Mouse (Mus musculus): ENCODE results near the gene Ldlrad3. TPM values are rescaled to one million over a fixed set of nuclear protein-coding genes. Genes with fewer than 3 reads are reported as not detected.

Ldlrad3 gene
- polyA plus RNA-seq, 1 experiment from 2014 or later, result 68.2 TPM

DNA sequence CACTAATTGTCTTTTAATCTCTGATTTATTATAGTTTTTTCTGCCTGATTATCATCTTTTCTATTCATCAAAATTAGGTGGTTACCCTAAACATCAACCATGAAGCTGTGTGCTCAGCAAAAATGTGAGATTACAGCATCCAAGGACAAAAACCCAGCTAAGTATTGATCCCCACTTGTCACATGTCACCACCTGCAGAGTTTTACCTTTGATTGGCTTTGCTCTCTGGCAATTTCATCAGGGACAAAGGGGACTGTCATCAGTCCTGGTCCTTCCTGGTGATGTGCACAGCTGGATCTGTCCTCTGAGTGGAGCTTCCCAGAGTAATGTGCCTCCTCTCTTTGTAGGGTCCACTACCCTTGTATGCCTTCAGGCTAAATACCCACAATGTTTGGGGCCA is 17.3 kb upstream of the Ldlrad3 start:
- H3K9me3 ChIP-seq, result no peaks in the 10 kb centered on the region
- no peak for ATAC-seq (ENCODE audit: insufficient number of reproducible peaks, insufficient read depth, low FRiP score, low TSS enrichment, low read depth)

GRCm38 (mm10) chr2:102202211-102202770 is 16.1 kb upstream of the Ldlrad3 start:
- Histone ChIP-seq H3K36me3 (no peaks in the 10 kb centered on the region), H3K4me2 (no peak overlapping the region), H3K9me3 (no peaks in the 10 kb centered on the region), H3K27ac (no peak overlapping the region), H3K27me3 (no peaks in the 10 kb centered on the region; the same call in 1 of the 2 replicates), H3K4me1 (replicated peaks) (peaks cover 29% of the 10 kb centered on the region), H3K9ac (replicated peaks) (no peak overlapping the region), H3K4me3 (replicated peaks) (no peak overlapping the region)
- ATAC-seq (ENCODE audit: insufficient number of reproducible peaks, insufficient read depth, low FRiP score, low TSS enrichment, low read depth), result no peak
- 78% methylated on average over 2 of the region's 2 CpGs for WGBS

More for the DNA sequence above, 17.3 kb upstream of the Ldlrad3 start:
- Histone ChIP-seq H3K4me1 (replicated peaks) (peaks cover 26% of the 10 kb centered on the region), H3K27me3 (no peaks in the 10 kb centered on the region; the same call in 1 of the 2 replicates), H3K36me3 (no peaks in the 10 kb centered on the region), H3K27ac (no peak overlapping the region), H3K4me2 (no peak overlapping the region), H3K9ac (replicated peaks) (no peak overlapping the region), H3K4me3 (replicated peaks) (no peak overlapping the region)

- no peak overlapping the region for H3K4me3 ChIP-seq (replicated peaks)
- no peak overlapping the region for H3K9ac ChIP-seq (replicated peaks)
- H3K4me1 ChIP-seq (replicated peaks), result peaks cover 32% of the 10 kb centered on the region
- no peak overlapping the region for H3K27ac ChIP-seq
- 79% methylated on average over 11 of the region's 14 CpGs for WGBS
- no peaks in the 10 kb centered on the region for H3K36me3 ChIP-seq
- H3K27me3 ChIP-seq, result no peaks in the 10 kb centered on the region; the same call in 1 of the 2 replicates
- no peak overlapping the region for H3K4me2 ChIP-seq
- no peaks in the 10 kb centered on the region for H3K9me3 ChIP-seq
- no peak for ATAC-seq (ENCODE audit: insufficient number of reproducible peaks, insufficient read depth, low FRiP score, low TSS enrichment, low read depth)
These were observed 15.2 kb upstream of the Ldlrad3 start for GRCm38 (mm10) chr2:102201198-102201948.

DNA sequence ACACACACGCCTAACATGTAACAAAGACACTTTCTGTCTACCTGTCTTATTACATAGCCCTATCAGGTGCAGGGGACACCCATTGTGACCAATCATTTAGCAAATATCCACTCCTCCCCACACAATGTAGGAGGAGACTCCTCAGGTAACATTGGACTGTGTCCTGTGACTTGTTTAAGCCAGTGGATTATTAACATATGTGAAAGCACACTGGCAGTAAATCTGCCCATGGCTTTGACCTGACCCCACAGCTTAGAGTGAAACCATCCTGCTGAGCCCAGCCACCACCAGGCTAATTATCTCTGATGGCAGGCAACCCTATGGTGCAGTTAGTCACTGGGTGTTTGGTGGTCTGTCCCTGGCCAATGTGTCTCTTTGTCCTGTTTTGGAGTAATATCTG is 11.1 kb upstream of the Ldlrad3 start:
- Histone ChIP-seq H3K27ac (no peak overlapping the region), H3K4me3 (replicated peaks) (no peak overlapping the region), H3K27me3 (no peaks in the 10 kb centered on the region), H3K36me3 (no peaks in the 10 kb centered on the region), H3K4me1 (replicated peaks) (peaks cover 18% of the 10 kb centered on the region), H3K9me3 (no peaks in the 10 kb centered on the region), H3K4me2 (no peak overlapping the region), H3K9ac (replicated peaks) (no peak overlapping the region)
- ATAC-seq (ENCODE audit: insufficient number of reproducible peaks, insufficient read depth, low FRiP score, low TSS enrichment, low read depth), result no peak
- WGBS, result 33% methylated on average over 1 of the region's 1 CpGs

GRCm38 (mm10) chr2:102196709-102197108 is 10.5 kb upstream of the Ldlrad3 start:
- no peak for ATAC-seq (ENCODE audit: insufficient number of reproducible peaks, insufficient read depth, low FRiP score, low TSS enrichment, low read depth)

GRCm38 (mm10) chr2:102195494-102195893 is 9.3 kb upstream of the Ldlrad3 start:
- Histone ChIP-seq H3K9ac (replicated peaks) (no peak overlapping the region), H3K4me3 (replicated peaks) (no peak overlapping the region), H3K4me1 (replicated peaks) (peaks cover 13% of the 10 kb centered on the region), H3K36me3 (no peaks in the 10 kb centered on the region), H3K27ac (no peak overlapping the region), H3K9me3 (no peaks in the 10 kb centered on the region), H3K27me3 (no peaks in the 10 kb centered on the region), H3K4me2 (no peak overlapping the region)
- WGBS, result 88% methylated on average over 4 of the region's 4 CpGs
- no peak for ATAC-seq (ENCODE audit: insufficient number of reproducible peaks, insufficient read depth, low FRiP score, low TSS enrichment, low read depth)

More at GRCm38 (mm10) chr2:102196709-102197108, 10.5 kb upstream of the Ldlrad3 start:
- Histone ChIP-seq H3K4me1 (replicated peaks) (peaks cover 15% of the 10 kb centered on the region), H3K9ac (replicated peaks) (no peak overlapping the region), H3K4me2 (no peak overlapping the region), H3K4me3 (replicated peaks) (no peak overlapping the region), H3K27ac (no peak overlapping the region), H3K27me3 (no peaks in the 10 kb centered on the region), H3K36me3 (no peaks in the 10 kb centered on the region), H3K9me3 (no peaks in the 10 kb centered on the region)
- 59% methylated on average over 8 of the region's 8 CpGs for WGBS

DNA sequence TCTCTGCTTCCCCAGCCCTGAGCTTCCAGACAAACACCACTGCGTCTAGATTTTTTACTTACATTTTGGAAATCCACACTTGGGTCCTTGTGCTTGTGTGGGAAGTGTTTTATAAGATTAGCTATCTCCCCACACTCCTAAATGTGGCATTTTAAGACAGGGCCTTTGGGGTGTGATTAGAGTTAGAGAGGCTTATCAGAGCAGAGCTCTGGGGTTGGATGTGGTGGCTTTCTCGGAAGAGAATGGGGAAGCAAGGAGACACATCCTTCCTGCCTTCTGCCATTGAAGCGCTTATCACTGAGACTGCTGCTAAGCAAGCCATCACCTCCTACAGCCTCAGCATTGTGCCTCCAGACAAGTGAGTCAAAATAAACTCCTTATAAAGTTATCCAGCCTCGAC is 8.1 kb upstream of the Ldlrad3 start:
- Histone ChIP-seq H3K27ac (no peak overlapping the region), H3K27me3 (no peaks in the 10 kb centered on the region), H3K4me2 (no peak overlapping the region), H3K9me3 (no peaks in the 10 kb centered on the region), H3K36me3 (no peaks in the 10 kb centered on the region), H3K4me3 (replicated peaks) (no peak overlapping the region), H3K9ac (replicated peaks) (no peak overlapping the region), H3K4me1 (replicated peaks) (peaks cover 13% of the 10 kb centered on the region)
- WGBS, result 86% methylated on average over 4 of the region's 4 CpGs
- ATAC-seq (ENCODE audit: insufficient number of reproducible peaks, insufficient read depth, low FRiP score, low TSS enrichment, low read depth), result no peak

DNA sequence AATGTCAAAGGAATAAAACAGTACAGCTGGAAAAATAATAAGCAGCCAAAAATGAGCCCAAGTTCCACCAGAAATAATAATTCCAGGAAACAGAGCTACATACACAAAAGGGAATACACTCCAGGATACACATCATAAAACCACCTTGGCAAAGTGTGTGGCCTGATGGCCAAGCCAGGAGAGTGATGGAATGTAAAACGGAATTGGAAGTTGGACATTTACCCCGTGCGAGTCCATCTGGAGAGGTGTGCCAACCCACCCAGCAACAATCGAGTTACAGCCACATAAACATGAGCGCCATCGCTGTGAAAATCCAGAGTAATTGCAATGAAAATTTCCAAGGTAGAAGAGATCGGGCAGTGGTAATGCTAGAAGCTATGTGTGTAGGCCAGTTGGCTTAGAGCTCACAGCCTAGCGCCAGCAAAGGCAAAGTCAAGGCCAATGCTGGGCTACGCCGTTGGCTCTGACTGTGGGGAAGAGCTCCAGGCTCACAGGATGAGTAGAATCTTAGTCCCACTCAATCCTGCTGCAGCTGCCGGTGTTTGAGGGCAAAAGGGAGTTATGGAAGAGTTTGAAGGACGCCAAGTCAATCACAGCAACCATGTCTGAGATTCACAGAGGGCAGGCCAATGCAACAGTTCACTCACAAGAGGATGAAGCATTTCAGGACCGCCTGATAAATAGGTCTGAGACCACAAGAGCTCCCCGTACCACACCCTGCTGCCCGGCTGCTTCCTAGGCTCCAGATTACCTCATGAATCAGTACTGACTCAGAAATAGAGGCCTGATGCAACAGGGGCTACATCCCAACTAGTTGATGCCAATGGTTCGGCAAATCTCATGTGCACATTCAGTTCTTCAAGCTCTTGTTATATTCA is 7.0 kb upstream of the Ldlrad3 start:
- Histone ChIP-seq H3K27ac (no peak overlapping the region), H3K4me2 (no peak overlapping the region), H3K9ac (replicated peaks) (no peak overlapping the region), H3K4me1 (replicated peaks) (peaks cover 13% of the 10 kb centered on the region), H3K36me3 (no peaks in the 10 kb centered on the region), H3K4me3 (replicated peaks) (no peak overlapping the region), H3K27me3 (no peaks in the 10 kb centered on the region), H3K9me3 (no peaks in the 10 kb centered on the region)
- WGBS, result 88% methylated on average over 16 of the region's 16 CpGs
- no peak for ATAC-seq (ENCODE audit: insufficient number of reproducible peaks, insufficient read depth, low FRiP score, low TSS enrichment, low read depth)

DNA sequence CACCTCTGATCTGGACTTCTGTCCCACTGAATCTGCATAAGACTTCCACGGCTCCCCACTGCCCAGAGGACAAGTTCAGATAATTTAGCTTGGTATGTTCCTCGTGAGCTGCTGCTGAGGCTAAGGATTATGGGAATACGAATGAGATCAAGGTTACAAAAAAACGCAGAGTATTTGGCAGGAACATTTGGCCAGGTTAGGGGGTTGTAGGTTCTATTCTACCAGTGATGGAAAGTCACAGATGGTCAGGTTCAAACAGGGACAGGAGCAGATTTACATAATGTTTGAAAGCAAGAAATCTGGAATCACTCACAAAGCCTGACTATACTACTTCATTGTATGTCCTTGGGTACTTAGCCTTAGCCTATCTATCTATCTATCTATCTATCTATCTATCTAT is 5.6 kb upstream of the Ldlrad3 start:
- Histone ChIP-seq H3K9ac (replicated peaks) (no peak overlapping the region), H3K27ac (no peak overlapping the region), H3K9me3 (no peaks in the 10 kb centered on the region), H3K4me2 (no peak overlapping the region), H3K27me3 (no peaks in the 10 kb centered on the region), H3K36me3 (no peaks in the 10 kb centered on the region), H3K4me3 (replicated peaks) (no peak overlapping the region), H3K4me1 (replicated peaks) (peaks cover 10% of the 10 kb centered on the region)
- ATAC-seq (ENCODE audit: insufficient number of reproducible peaks, insufficient read depth, low FRiP score, low TSS enrichment, low read depth), result no peak
- 74% methylated on average over 4 of the region's 4 CpGs for WGBS

GRCm38 (mm10) chr2:102190956-102191355 is 4.8 kb upstream of the Ldlrad3 start:
- H3K9ac ChIP-seq (replicated peaks), result no peak overlapping the region
- no peak for ATAC-seq (ENCODE audit: insufficient number of reproducible peaks, insufficient read depth, low FRiP score, low TSS enrichment, low read depth)
- H3K36me3 ChIP-seq, result no peaks in the 10 kb centered on the region
- no peak overlapping the region for H3K4me2 ChIP-seq
- H3K4me3 ChIP-seq (replicated peaks), result no peak overlapping the region
- H3K9me3 ChIP-seq, result no peaks in the 10 kb centered on the region
- no peak overlapping the region for H3K27ac ChIP-seq
- peaks cover 11% of the 10 kb centered on the region; the same call in 1 of the 2 replicates for H3K4me1 ChIP-seq (replicated peaks)
- no peaks in the 10 kb centered on the region for H3K27me3 ChIP-seq

Measured in limb, embryonic 12.5 days (tissue).